Mouse (Mus musculus): ENCODE measurements at regions not wholly inside any gene's neighbourhood (a gene's known extent, or its start where the extent isn't known, plus 50 kb on each side); places are given as distances from the start of the nearest gene placed in this dataset.

DNA sequence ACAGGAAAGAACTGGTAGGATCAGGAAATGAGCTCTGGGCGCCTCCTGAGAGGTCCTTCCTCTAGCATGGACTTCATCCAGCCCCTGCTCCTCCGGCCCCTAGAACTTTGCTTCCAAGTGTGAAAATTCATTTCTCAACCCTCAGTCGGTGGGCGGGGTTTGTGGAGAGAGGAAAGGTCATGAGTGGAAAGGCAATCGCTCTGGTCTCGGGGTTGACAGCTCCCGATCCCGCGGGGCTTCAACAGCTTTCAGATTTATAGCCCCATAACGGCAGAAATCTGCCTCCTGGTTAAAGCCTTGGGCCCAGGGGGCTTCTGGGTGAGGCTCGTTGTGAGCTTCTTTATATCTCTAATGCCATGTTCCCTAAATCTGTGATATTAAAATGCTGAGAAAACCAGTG lies 184.2 kb upstream of the Spaca1 start:
- no peak overlapping the region for H3K4me2 ChIP-seq
- no peaks in the 10 kb centered on the region for H3K4me1 ChIP-seq
- H3K36me3 ChIP-seq, result no peaks in the 10 kb centered on the region
- WGBS, result 55% methylated on average over 11 of the region's 11 CpGs
- H3K27me3 ChIP-seq, result no peaks in the 10 kb centered on the region
- H3K9ac ChIP-seq, result no peak overlapping the region
- ATAC-seq (ENCODE audit: borderline replicate concordance, extremely low read depth, low FRiP score, low TSS enrichment), result no peak
- H3K4me3 ChIP-seq, result no peak overlapping the region
- H3K27ac ChIP-seq, result no peak overlapping the region
- no peaks in the 10 kb centered on the region for H3K9me3 ChIP-seq

DNA sequence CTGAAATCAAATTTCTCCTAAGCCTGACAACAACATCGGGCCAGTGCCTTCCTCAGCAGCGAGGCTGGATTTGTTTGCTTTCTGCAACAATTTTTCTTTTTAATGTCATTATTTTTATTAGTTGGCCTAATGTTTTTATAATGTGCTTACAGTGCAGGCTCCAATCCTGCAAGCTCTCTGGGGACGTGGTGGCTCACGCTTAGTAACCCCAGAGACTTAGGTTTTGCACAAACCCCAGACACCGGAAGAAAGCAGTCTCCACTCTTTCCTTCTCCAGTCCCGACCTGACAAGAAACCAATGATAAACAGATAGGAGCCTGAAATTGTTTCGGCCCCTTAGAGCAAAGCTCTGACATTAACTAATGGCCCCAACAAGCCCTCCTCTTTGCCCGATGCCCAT lies 184.7 kb upstream of the Spaca1 start:
- WGBS, result 54% methylated on average over 8 of the region's 8 CpGs
- Histone ChIP-seq H3K9me3 (no peaks in the 10 kb centered on the region), H3K9ac (no peak overlapping the region), H3K27me3 (no peaks in the 10 kb centered on the region), H3K27ac (no peak overlapping the region), H3K36me3 (no peaks in the 10 kb centered on the region), H3K4me3 (no peak overlapping the region), H3K4me2 (no peak overlapping the region), H3K4me1 (no peaks in the 10 kb centered on the region)
- no peak for ATAC-seq (ENCODE audit: borderline replicate concordance, extremely low read depth, low FRiP score, low TSS enrichment)

DNA sequence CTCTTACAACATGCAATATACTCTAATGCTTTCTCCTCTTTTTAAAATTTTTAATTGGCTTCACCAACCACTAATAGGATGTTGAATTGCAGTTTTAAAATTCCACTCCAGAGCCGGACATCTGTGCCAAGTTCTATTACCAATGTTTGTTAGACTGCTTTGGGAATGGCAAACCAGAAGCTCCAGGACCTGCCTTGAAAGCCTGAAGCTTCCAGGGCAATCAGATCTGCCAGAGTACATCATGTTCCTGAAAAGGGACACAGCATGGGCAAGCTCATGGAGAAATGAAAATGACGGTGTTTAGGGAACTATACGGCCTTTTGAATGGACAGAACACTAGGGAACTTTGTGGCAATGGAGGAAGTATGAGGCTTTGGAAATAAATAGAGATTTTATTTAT lies 187.8 kb upstream of the Spaca1 start:
- Histone ChIP-seq H3K4me3 (no peak overlapping the region), H3K27me3 (no peaks in the 10 kb centered on the region), H3K9me3 (no peaks in the 10 kb centered on the region), H3K4me2 (no peak overlapping the region), H3K4me1 (no peaks in the 10 kb centered on the region), H3K9ac (no peak overlapping the region), H3K27ac (no peak overlapping the region), H3K36me3 (no peaks in the 10 kb centered on the region)
- no peak for ATAC-seq (ENCODE audit: borderline replicate concordance, extremely low read depth, low FRiP score, low TSS enrichment)
- WGBS, result 81% methylated on average over 3 of the region's 3 CpGs

DNA sequence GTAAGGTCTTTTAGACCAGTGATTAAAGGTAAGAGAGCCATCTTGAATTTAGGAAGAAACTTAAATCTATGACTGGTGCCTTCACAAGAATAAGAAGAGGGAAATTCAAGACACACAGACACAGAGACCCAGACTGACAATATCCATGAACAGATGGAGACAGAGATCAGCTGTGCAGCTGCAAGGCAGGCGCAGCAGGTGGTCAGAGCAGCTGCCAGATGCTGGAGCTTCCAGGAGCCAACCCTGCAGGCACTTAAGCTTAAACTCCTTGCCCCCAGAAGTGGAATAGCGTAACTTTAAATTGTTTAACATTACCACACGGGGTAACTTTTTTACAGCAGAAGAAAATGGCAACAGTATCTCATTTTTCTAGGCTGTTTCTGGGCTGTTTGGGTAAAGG lies 189.6 kb upstream of the Spaca1 start:
- 35% methylated on average over 3 of the region's 3 CpGs for WGBS
- H3K4me2 ChIP-seq, result no peak overlapping the region
- no peaks in the 10 kb centered on the region for H3K4me1 ChIP-seq
- no peak overlapping the region for H3K27ac ChIP-seq
- no peaks in the 10 kb centered on the region for H3K36me3 ChIP-seq
- no peak for ATAC-seq (ENCODE audit: borderline replicate concordance, extremely low read depth, low FRiP score, low TSS enrichment)
- H3K9ac ChIP-seq, result no peak overlapping the region
- H3K9me3 ChIP-seq, result no peaks in the 10 kb centered on the region
- no peak overlapping the region for H3K4me3 ChIP-seq
- H3K27me3 ChIP-seq, result no peaks in the 10 kb centered on the region

DNA sequence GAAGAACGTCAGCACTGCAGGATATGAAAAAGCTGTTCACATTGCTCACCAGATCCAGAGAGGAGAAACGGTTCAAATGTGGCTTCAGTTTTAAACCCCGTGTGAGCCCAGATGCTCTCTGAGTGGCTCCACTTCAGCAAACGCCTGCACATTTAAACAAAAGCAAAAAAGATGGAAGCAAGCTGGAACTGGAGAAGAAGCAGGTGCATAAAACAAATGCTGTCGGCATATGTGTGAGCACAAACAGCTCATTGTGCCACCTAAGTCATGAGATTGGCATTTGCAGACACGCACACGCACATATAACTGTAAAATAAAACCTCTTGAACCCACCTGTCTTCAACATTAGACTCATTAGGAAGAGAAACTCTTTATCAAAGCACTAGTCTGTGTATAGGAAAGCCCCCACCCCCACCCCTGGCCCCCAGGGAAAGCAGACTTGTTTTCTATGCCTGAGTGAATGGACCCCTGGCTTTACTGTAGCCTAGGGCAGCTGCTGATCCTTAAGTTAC lies 191.1 kb upstream of the Spaca1 start:
- no peak overlapping the region for H3K27ac ChIP-seq
- no peaks in the 10 kb centered on the region for H3K4me1 ChIP-seq
- H3K9me3 ChIP-seq, result no peaks in the 10 kb centered on the region
- ATAC-seq (ENCODE audit: borderline replicate concordance, extremely low read depth, low FRiP score, low TSS enrichment), result no peak
- H3K36me3 ChIP-seq, result no peaks in the 10 kb centered on the region
- no peak overlapping the region for H3K4me2 ChIP-seq
- no peak overlapping the region for H3K4me3 ChIP-seq
- H3K27me3 ChIP-seq, result no peaks in the 10 kb centered on the region
- WGBS, result 32% methylated on average over 7 of the region's 7 CpGs
- no peak overlapping the region for H3K9ac ChIP-seq

DNA sequence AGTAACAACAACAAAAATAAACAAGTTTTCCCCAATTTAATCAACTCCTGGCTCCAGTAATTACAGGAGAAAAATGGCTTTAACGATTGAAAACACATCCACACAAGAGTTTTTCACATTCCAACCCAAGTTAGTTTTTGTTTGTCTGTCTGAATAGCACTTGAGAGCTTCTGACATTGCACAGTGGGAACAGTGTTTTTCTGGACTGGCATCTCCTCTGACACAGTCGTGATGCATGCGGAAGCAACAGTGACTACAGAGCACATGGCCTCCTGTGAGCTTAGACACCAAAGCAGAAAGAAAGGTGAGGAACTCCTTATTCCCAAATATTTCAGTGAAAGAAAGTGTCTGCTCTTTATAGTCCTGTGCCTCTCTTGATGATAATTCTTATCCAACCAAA lies 191.7 kb upstream of the Spaca1 start:
- H3K4me2 ChIP-seq, result no peak overlapping the region
- H3K36me3 ChIP-seq, result no peaks in the 10 kb centered on the region
- no peaks in the 10 kb centered on the region for H3K4me1 ChIP-seq
- H3K27ac ChIP-seq, result no peak overlapping the region
- H3K9me3 ChIP-seq, result no peaks in the 10 kb centered on the region
- no peak overlapping the region for H3K4me3 ChIP-seq
- ATAC-seq (ENCODE audit: borderline replicate concordance, extremely low read depth, low FRiP score, low TSS enrichment), result no peak
- 64% methylated on average over 3 of the region's 3 CpGs for WGBS
- H3K9ac ChIP-seq, result no peak overlapping the region
- no peaks in the 10 kb centered on the region for H3K27me3 ChIP-seq

DNA sequence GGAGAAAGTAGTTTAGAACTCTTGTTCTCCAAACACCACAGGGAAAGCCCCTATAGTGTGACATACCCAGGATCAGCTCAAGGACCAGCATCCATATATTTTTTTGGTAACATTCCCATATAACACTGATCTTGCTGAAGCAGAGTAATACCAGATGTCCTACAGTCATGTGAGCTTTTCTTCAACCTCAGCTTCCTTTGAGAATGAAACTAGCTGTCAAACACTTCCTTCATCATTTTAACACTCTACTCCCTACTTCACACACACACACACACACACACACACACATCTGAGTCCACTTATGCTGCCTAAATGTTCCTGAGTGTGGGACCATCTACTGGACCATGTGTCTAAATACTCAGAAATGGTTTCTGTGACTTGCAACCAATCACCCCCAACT lies 209.5 kb upstream of the Spaca1 start:
- no peak for ATAC-seq (ENCODE audit: borderline replicate concordance, extremely low read depth, low FRiP score, low TSS enrichment)
- Histone ChIP-seq H3K9me3 (no peaks in the 10 kb centered on the region), H3K27me3 (no peaks in the 10 kb centered on the region), H3K27ac (no peak overlapping the region), H3K4me2 (no peak overlapping the region), H3K36me3 (no peaks in the 10 kb centered on the region), H3K4me1 (no peaks in the 10 kb centered on the region), H3K4me3 (no peak overlapping the region), H3K9ac (no peak overlapping the region)

DNA sequence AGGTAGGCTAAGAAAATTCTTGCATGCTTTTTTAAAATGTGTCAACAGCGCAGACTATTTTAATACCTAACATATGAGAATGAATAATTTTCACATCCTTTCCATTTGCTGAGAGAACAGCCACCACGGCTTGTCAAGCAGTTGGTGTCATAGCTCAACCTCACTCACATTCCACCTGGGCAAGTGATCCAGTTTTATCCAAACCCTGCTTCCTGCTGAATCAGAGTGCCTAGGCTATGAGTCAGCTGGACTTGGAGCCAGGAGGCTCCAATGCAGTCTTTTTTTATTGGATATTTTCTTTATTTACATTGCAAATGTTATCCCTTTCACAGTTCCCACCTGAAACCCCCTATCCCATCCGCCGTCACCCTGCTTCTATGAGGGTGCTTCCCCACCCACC lies 210.5 kb upstream of the Spaca1 start:
- Histone ChIP-seq H3K27ac (no peak overlapping the region), H3K4me1 (no peaks in the 10 kb centered on the region), H3K9me3 (no peaks in the 10 kb centered on the region), H3K36me3 (no peaks in the 10 kb centered on the region), H3K4me2 (no peak overlapping the region), H3K9ac (no peak overlapping the region), H3K27me3 (no peaks in the 10 kb centered on the region), H3K4me3 (no peak overlapping the region)
- 78% methylated on average over 4 of the region's 4 CpGs for WGBS
- no peak for ATAC-seq (ENCODE audit: borderline replicate concordance, extremely low read depth, low FRiP score, low TSS enrichment)

DNA sequence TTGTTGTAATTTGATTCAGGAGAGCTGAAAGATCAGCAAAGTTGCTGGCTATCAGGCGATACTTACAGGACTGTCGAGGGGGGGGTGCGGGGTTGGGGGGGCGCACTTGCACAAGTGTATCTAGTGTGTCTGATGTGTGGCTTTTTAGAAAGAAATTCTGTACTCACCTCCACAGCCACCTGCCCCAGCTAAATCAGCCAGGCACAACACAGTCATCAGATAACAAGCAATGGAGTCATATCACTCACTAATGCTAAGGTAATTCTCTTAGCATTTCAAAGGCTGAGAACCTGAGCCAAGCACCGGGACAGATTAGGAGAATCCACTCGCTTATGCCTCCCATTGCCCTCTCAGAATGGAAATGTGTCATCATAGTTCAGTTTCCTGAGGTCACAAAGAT lies 211.8 kb upstream of the Spaca1 start:
- no peak for ATAC-seq (ENCODE audit: borderline replicate concordance, extremely low read depth, low FRiP score, low TSS enrichment)
- no peaks in the 10 kb centered on the region for H3K27me3 ChIP-seq

DNA sequence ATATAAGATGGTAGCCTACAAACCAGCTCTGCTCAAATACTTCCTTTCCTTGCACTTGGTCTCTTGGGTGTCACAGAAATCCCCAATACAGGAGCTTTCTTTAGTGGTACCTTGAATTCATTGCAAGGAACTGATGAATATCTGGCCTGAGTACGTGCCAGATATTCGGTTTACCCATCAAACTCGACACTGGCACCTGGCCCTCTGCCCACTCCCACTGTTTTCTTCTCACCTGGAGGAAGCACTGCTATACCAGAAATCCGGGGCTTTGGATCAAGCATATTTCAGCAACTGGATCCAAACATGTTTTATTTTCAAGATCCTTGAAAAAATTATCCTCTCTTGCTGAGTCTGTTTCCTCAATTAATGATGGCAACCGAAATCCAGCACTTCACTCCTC lies 214.4 kb upstream of the Spaca1 start:
- no peaks in the 10 kb centered on the region for H3K27me3 ChIP-seq
- H3K4me1 ChIP-seq, result no peaks in the 10 kb centered on the region
- no peak overlapping the region for H3K4me3 ChIP-seq
- no peak overlapping the region for H3K4me2 ChIP-seq
- no peak overlapping the region for H3K27ac ChIP-seq
- H3K9ac ChIP-seq, result no peak overlapping the region
- no peaks in the 10 kb centered on the region for H3K9me3 ChIP-seq
- H3K36me3 ChIP-seq, result no peaks in the 10 kb centered on the region
- 78% methylated on average over 5 of the region's 5 CpGs for WGBS
- no peak for ATAC-seq (ENCODE audit: borderline replicate concordance, extremely low read depth, low FRiP score, low TSS enrichment)

More for the DNA sequence above, 211.8 kb upstream of the Spaca1 start:
- Histone ChIP-seq H3K9ac (no peak overlapping the region), H3K27ac (no peak overlapping the region), H3K4me2 (no peak overlapping the region), H3K9me3 (no peaks in the 10 kb centered on the region), H3K4me1 (no peaks in the 10 kb centered on the region), H3K4me3 (no peak overlapping the region), H3K36me3 (no peaks in the 10 kb centered on the region)
- WGBS, result 48% methylated on average over 6 of the region's 6 CpGs

DNA sequence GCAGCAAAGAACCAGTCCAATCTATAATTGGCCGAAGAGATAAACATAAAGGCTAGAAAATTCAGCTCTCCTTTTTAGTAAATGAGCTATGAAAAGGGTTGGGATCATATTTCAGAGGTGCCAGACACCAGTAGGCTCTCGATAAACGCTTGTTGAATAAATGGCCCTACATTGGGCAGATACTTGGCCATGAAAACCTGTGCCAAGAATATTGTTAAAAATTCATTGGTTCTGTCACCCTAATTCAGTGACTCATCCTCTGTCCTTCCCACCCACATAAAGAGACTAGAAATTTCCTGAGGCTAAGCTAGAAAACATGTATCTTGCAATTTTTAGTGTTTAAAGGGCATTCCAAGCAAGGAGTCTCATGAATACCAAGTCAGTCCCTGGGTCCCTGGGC lies 224.3 kb upstream of the Spaca1 start:
- Histone ChIP-seq H3K4me3 (no peak overlapping the region), H3K4me1 (no peaks in the 10 kb centered on the region), H3K36me3 (no peaks in the 10 kb centered on the region), H3K4me2 (no peak overlapping the region), H3K27ac (no peak overlapping the region), H3K27me3 (no peaks in the 10 kb centered on the region), H3K9me3 (no peaks in the 10 kb centered on the region), H3K9ac (no peak overlapping the region)
- ATAC-seq (ENCODE audit: borderline replicate concordance, extremely low read depth, low FRiP score, low TSS enrichment), result no peak
- whole genome bisulfite sequencing, result 42% methylated on average over 3 of the region's 3 CpGs

DNA sequence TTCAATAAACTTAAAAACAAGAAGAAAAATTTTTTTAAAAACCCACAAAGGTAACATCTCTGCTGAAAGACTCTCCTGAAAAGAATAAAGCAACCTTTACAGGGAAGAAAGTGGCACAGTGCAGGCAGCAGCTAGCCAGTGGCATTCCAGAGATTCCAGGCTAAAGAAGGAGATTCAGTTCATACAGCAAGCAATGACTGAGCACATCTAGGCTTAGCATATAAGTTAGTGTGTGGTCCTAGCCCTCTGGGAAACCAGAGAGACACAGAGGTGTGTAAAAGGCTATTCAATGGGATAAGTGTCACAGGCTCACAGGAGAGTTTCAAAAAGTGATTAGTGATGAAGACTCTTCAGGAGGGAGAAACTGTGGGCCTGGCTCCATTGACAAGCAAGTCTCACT lies 225.4 kb upstream of the Spaca1 start:
- Histone ChIP-seq H3K27me3 (no peaks in the 10 kb centered on the region), H3K4me2 (no peak overlapping the region), H3K9me3 (no peaks in the 10 kb centered on the region), H3K9ac (no peak overlapping the region), H3K27ac (no peak overlapping the region), H3K4me1 (no peaks in the 10 kb centered on the region), H3K4me3 (no peak overlapping the region), H3K36me3 (no peaks in the 10 kb centered on the region)
- no peak for ATAC-seq (ENCODE audit: borderline replicate concordance, extremely low read depth, low FRiP score, low TSS enrichment)

DNA sequence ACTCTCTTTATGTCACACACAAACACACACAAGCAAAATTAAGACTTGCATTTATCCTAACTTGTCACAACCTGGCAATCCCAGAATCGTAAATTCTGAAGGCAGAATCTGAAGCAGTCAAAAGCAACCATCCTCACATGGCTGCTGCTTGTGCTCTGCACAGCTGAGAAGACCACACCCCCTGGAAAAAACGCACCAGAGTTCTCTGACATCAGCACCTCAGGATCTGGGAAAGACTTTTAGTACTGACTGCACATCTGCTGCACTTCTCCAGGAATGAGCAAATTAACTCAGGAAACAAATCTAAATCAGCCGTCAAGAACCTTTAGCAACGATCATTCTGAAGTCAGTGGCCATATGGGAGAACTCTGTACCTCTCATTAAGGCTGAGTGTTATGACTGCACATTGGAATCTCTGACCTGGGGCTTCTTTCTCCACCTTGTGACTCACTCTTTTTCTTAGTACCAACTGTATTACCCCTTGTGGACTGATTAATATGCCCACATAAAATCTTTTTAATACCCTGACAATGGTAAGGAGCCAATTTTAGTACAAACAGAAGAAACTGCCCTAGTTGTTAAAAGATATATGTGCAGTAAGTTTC lies 248.1 kb upstream of the Akirin2 start:
- WGBS, result 38% methylated on average over 4 of the region's 4 CpGs

More for the DNA sequence above, 248.1 kb upstream of the Akirin2 start:
- Histone ChIP-seq H3K4me3 (no peak overlapping the region), H3K27me3 (no peaks in the 10 kb centered on the region), H3K36me3 (no peaks in the 10 kb centered on the region), H3K4me1 (no peaks in the 10 kb centered on the region), H3K4me2 (no peak overlapping the region), H3K9me3 (no peaks in the 10 kb centered on the region), H3K9ac (no peak overlapping the region), H3K27ac (no peak overlapping the region)
- no peak for ATAC-seq (ENCODE audit: borderline replicate concordance, extremely low read depth, low FRiP score, low TSS enrichment)

Measured in lung, embryonic 15.5 days (tissue).